Mouse (Mus musculus) forebrain, embryonic 14.5 days (tissue): Measurements from ENCODE around the gene Ccnd2. TPM values are rescaled to one million over a fixed set of nuclear protein-coding genes. Genes with fewer than 3 reads are reported as not detected.
A peak's percentile ranks its signal among the peaks of the same experiment; 100 is the strongest.

Source experiments
- ATAC-seq: fragments of 200-750 bp; cut with Nextera tagmentation; 2 replicates; pipeline ENCODE4 v1.8.0; 2017; ENCODE audit warnings: mild to moderate bottlenecking, moderate library complexity
- DNase-seq: peaks from one replicate; pipeline ENCODE4 v3.0.0-alpha.2; 2015; ENCODE audit warnings: low spot score
- H3K27ac ChIP-seq: fragments of 300-500 bp; sonication (generic); 2 replicates; pipeline ENCODE4 v1.5.1; 2014; ENCODE audit warnings: low read depth, mild to moderate bottlenecking, control low read depth, low read length, moderate library complexity
- H3K27me3 ChIP-seq: fragments of 300-500 bp; sonication (generic); replicated peaks from 2 replicates; pipeline ENCODE4 v1.6.1; 2014; ENCODE audit warnings: low read length, control low read depth, mixed read lengths; ENCODE audit not compliant: control insufficient read depth, insufficient read depth
- H3K36me3 ChIP-seq: fragments of 300-500 bp; sonication (generic); 2 replicates; pipeline ENCODE4 v1.6.1; 2014; ENCODE audit warnings: low read length, control low read depth; ENCODE audit not compliant: control insufficient read depth, insufficient read depth
- H3K4me1 ChIP-seq: fragments of 300-500 bp; sonication (generic); 2 replicates; pipeline ENCODE4 v1.6.1; 2014; ENCODE audit warnings: antibody characterized with exemption, low read length, control low read depth; ENCODE audit not compliant: control insufficient read depth, insufficient read depth
- H3K4me2 ChIP-seq: fragments of 300-500 bp; sonication (generic); 2 replicates; pipeline ENCODE4 v1.6.1; 2014; ENCODE audit warnings: mild to moderate bottlenecking, control low read depth, low read length
- H3K4me3 ChIP-seq: fragments of 300-500 bp; sonication (generic); 2 replicates; pipeline ENCODE4 v1.5.1; 2014; ENCODE audit warnings: low read depth, low read length, control low read depth
- H3K9ac ChIP-seq: fragments of 300-500 bp; sonication (generic); 2 replicates; pipeline ENCODE4 v1.6.1; 2014; ENCODE audit warnings: mild to moderate bottlenecking, low read length, control low read depth, moderate library complexity
- H3K9me3 ChIP-seq: fragments of 300-500 bp; sonication (generic); replicated peaks from 2 replicates; pipeline ENCODE4 v1.6.1; 2016; ENCODE audit warnings: low read length, control low read depth, mixed read lengths; ENCODE audit not compliant: control insufficient read depth
- WGBS: fragments of 180-500 bp; shearing (Covaris S2); extraction: QIAGEN DNeasy Blood & Tissue Kit; methylation state at CpG from one replicate; pipeline ENCODE4 v1.1.7; 2014; 5-methylcytosine and 5-hydroxymethylcytosine counted together
- polyA plus RNA-seq: library from polyadenylated mRNA; unstranded; fragments of >200 nt; fragmentation: Nextera tagmentation; extraction: Ambion mirVana; gene quantifications from 2 replicates; pipeline ENCODE4 v1.2.1, GENCODE M21; 2014

Ccnd2 gene
- polyA plus RNA-seq, 1 experiment from 2014 or later: 1,343 TPM

GRCm38 (mm10) chr6:127149944-127150662, 1.9 kb downstream of the Ccnd2 start:
- Histone ChIP-seq H3K27ac (peak overlapping the region; percentile 69), H3K4me3 (peak overlapping the region; percentile 56), H3K27me3 (peaks cover 21% of the 10 kb centered on the region), H3K36me3 (peaks cover 21% of the 10 kb centered on the region), H3K9me3 (no peaks in the 10 kb centered on the region), H3K4me2 (peak overlapping the region; percentile 76), H3K4me1 (peaks cover 28% of the 10 kb centered on the region), H3K9ac (peak overlapping the region; percentile 91)
- ATAC-seq (no peak), DNase-seq (peak; percentile 63)
- 0% methylated on average over 38 of the region's 38 CpGs for WGBS

DNA sequence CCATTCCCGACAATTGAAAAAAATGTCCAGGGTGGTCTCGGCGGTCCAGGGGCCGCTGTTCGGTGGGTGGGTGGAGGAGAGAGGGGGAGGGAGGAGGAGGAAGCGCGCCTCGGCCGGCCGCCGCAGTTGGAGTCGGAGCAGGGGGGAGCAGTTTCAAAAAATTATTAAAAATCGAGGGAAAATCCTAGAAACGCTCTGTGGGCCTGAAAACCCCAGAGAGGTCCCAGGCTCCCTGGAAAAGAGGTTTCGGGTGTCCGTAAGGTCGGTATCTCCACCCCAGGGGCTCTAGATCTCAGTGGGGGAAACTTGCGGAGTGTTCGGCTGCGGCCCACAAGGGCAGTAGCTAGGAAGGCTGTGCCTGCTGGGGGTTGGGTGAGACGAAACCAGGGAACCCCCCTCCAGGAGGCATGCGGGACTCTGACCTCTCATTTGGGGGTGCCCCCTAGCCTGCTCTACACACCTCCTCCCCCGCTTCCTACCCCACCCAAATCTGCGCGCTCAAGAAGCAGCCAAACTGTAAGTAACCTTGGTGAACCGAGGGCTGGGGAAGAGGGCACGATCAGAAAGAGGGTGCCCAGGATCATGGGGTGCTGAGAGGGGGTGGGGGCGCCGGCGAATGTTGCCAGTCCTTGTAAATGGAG, 2.6 kb downstream of the Ccnd2 start:
- no peak for ATAC-seq
- DNase-seq: no peak
- Histone ChIP-seq H3K4me3 (peak overlapping the region; percentile 56), H3K4me2 (peak overlapping the region; percentile 76), H3K36me3 (peaks cover 28% of the 10 kb centered on the region), H3K27ac (peak overlapping the region; percentile 69), H3K9me3 (no peaks in the 10 kb centered on the region), H3K9ac (peak overlapping the region; percentile 91), H3K27me3 (peaks cover 17% of the 10 kb centered on the region), H3K4me1 (peaks cover 28% of the 10 kb centered on the region)
- WGBS: 0% methylated on average over 30 of the region's 30 CpGs

- Histone ChIP-seq H3K36me3 (peaks cover 35% of the 10 kb centered on the region), H3K4me1 (peaks cover 28% of the 10 kb centered on the region), H3K4me2 (peak overlapping the region; percentile 76), H3K9me3 (no peaks in the 10 kb centered on the region), H3K27me3 (peaks cover 10% of the 10 kb centered on the region), H3K9ac (peak overlapping the region; percentile 91), H3K4me3 (peak overlapping the region; percentile 56), H3K27ac (peak overlapping the region; percentile 69)
- 2% methylated on average over 20 of the region's 20 CpGs for WGBS
- DNase-seq: no peak
- ATAC-seq: no peak
Measured at GRCm38 (mm10) chr6:127148526-127149302, 3.3 kb downstream of the Ccnd2 start.

- DNase-seq: peak; percentile 96
- ATAC-seq: peak; percentile 42
- 1% methylated on average over 4 of the region's 4 CpGs for WGBS
- H3K4me3 ChIP-seq: peak overlapping the region; percentile 56
- peaks cover 21% of the 10 kb centered on the region for H3K4me1 ChIP-seq
- H3K9ac ChIP-seq: no peak overlapping the region; the same call in 1 of the 2 replicates
- 0 out of 2 replicates have a peak, but pooled peaks cover under 1% of the 10 kb centered on the region for H3K27me3 ChIP-seq
- peaks cover 43% of the 10 kb centered on the region for H3K36me3 ChIP-seq
- H3K27ac ChIP-seq: 0 out of 2 replicates have a peak overlapping the region, but pooled peaks have one; percentile 23
- H3K4me2 ChIP-seq: peak overlapping the region; percentile 76
- no peaks in the 10 kb centered on the region for H3K9me3 ChIP-seq
Measured at GRCm38 (mm10) chr6:127147665-127148064, 4.3 kb downstream of the Ccnd2 start.

DNA sequence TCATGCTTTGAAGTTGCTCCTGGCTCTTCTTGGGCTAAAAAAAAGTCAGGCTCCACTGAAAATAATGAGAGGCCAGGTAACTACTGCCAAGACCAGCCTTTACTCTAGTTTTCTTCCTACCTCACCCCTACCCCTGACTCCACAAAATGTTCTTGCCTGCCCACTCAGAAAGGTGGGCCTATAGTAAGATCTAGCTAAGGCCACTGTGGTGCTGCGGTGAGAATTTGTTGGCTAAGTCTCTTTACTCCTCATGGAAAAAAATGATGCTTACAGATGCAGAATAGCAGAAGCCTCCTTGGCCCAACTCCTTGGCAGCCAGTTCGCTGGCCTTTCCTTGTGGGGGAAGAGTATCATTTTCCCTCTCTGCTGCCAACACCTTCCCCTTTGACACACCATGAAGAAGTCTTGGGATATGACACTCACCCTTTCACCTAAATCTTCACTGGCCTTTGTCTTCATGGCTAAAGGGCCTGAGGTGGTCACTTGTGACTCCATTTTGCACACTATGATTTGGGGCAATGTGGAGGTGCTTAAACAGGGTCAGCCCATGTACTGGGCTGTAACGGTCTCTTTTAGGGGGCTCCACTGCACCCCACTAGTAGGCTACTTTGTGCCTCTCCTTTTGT, 5.6 kb downstream of the Ccnd2 start:
- Histone ChIP-seq H3K9ac (no peak overlapping the region; the same call in 1 of the 2 replicates), H3K4me1 (peaks cover 15% of the 10 kb centered on the region), H3K27me3 (no peaks in the 10 kb centered on the region), H3K4me3 (no peak overlapping the region), H3K27ac (no peak overlapping the region; the same call in 1 of the 2 replicates), H3K36me3 (peaks cover 47% of the 10 kb centered on the region), H3K9me3 (no peaks in the 10 kb centered on the region), H3K4me2 (no peak overlapping the region)
- DNase-seq (no peak), ATAC-seq (no peak)
- whole genome bisulfite sequencing: 87% methylated on average over 3 of the region's 3 CpGs

DNA sequence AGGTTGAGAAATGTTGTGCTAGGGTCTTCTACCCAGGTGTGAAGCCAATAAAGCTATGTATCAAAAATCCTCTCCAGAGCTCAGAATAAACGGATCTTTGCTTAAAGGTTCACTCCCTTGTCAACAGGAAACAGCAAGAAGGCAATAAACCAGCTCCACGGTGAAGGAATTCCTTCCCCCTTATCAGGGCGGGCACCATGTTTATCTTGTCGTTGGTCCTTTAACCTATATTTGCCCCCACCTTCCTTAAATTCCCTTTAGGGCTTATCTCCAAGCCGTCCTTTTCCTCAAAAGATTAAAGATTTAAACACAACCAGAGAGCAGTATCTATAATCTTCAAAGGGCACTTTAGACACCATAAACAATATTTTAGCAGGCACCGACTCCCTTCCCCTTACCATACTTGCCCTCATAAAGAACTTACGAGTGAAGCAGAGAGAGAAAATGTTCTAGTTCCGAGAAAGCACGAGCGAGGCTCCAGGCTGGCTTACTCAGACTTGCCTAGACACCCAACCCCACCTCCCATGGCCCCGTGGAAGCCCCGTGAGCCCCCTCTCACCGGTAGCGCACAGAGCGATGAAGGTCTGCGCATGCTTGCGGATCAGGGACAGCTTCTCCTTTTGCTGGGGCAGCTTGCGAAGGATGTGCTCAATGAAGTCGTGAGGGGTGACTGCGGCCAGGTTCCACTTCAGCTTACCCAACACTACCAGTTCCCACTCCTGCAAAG, 6.4 kb downstream of the Ccnd2 start:
- ATAC-seq (no peak), DNase-seq (no peak)
- Histone ChIP-seq H3K36me3 (peaks cover 55% of the 10 kb centered on the region), H3K4me2 (no peak overlapping the region), H3K27ac (no peak overlapping the region), H3K4me1 (peaks cover 13% of the 10 kb centered on the region), H3K9me3 (no peaks in the 10 kb centered on the region), H3K27me3 (no peaks in the 10 kb centered on the region), H3K9ac (no peak overlapping the region), H3K4me3 (no peak overlapping the region)
- WGBS: 88% methylated on average over 20 of the region's 20 CpGs

DNA sequence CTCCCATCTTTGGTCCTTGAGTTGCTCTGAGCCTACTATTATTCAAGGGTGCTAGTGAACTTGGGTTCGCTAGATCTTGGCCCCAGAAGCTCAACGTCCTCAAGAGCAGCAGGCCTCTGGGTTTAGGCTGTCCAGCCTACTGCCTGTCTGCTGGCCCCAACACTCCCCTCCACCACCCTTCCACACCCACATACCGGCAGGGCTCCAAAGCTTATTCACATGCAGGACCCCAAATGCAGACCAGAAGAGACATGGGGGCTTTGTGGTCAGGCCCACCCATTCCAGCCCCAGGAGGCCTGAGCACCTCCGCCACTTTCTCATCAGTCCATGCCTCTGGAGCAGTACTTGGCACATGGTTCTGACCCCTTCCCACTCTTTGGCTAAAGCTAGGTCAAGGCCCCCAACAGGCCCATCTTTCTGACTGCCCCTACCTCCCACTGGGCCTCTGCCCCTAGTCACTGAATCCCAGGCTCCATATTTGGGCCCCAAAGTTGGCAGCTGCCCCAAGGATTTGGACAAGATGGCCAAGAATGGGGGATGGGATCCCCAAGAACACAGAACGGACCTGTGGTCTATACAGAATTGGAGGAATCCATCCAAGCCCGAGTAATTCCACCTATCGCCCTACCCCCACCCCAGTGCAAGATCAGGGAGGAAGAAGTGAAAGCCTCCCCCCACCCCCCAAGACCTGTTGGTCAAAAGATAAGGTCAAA, 8.3 kb downstream of the Ccnd2 start:
- no peaks in the 10 kb centered on the region for H3K27me3 ChIP-seq
- H3K9ac ChIP-seq: no peak overlapping the region; the same call in 1 of the 2 replicates
- 81% methylated on average over 7 of the region's 7 CpGs for WGBS
- H3K4me1 ChIP-seq: peaks cover 13% of the 10 kb centered on the region
- H3K27ac ChIP-seq: peak overlapping the region; percentile 9; the same call in 1 of the 2 replicates
- H3K4me2 ChIP-seq: no peak overlapping the region
- no peak for DNase-seq
- no peak overlapping the region for H3K4me3 ChIP-seq
- peaks cover 74% of the 10 kb centered on the region for H3K36me3 ChIP-seq
- ATAC-seq: no peak
- H3K9me3 ChIP-seq: no peaks in the 10 kb centered on the region
